Mouse (Mus musculus): ENCODE results near the gene Myo16. TPM values are rescaled to one million over a fixed set of nuclear protein-coding genes. Genes with fewer than 3 reads are reported as not detected.

Gene Myo16
- total RNA-seq, 4 experiments from 2014 or later, result 27.3 to 32.6 (median 29.7) TPM

DNA sequence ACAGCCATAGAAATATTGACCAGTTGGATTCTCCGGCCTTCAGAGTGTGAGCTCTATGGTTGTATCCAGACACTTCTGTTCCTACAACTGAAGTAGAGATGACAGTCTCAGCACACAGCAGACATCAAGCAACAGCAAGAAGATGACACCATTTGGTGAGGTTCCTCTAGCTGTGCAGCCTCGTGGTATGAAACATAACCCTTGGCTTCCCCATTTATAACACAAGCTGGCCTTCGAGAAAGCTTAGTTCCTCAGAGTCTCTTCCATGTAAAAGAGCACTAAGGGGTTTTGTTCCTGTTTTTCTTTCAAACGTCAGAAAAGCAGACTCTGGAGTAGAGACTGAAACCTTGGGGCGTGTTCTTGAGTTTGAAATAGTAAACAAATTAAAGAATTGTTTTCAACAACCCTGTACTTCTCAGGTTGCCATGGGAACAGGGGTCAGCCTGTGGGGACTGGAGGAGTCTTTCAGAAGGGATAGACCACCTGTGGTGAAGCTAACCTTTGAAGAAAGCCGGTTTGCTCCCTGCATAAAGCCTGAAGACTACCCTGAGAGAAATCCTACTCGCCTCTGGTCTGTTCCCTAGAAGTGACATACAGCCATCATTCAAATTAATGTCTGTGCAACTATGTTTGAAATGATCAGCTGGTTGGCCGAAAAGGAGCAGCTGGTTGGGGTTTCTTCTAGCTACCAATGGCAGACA lies 510.2 kb downstream of the Myo16 start:
- no peak for DNase-seq (ENCODE audit: low spot score in 2 of 2)

DNA sequence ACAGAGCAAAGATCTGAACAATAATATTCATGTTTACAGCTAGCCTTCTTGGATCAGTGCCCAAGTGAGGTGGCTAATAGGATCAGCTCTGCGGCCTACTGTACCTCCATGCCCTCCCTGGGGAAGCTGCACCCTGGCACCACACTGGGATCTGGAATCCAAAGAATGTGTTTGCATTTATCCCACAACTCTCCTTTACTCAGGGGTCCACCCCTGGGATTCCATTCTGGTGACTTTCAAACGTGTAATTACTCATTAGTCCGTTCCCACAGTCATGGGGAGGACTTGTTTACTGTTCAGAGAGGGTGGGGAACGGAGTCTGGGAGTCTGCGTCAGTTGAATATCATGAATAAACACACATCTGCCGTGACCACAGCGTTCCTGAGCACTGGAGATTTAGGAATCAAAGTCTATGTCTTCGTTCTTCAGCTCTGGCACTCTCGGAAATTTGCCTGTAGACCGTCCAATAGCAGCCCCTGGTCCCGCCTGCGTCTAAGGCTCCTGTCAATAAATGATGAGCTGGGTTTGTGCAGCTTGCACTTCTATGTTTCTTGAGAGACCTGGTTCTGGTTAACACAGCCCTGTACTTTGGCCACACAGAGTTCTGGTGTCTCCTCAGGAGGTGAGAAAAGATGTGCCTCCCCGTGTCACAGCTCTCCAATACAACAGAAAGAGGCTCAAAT lies 511.3 kb downstream of the Myo16 start:
- no peak for DNase-seq (ENCODE audit: low spot score in 2 of 2)

DNA sequence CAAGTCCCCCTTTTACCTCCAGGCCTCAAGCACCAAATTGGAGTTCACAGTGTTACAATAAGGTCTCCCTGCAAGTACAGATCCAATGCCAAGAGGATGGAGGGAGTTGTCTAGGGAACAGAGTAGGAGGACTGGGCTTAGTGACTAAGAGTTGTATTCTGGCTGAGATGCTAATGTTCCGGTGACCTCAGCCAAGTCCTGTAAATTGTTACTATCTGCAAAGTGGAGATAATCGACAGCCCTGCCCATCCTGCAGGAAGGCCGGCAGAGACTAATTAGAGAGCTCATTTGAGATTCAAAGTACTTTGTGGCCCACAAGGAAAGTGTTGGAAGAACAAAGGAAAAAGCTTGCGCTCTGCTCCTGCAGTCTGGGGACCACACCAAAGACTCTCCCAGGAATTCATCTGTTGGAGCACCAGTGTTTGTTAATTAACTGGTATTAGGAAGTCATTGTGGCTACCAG lies 512.1 kb downstream of the Myo16 start:
- no peak for DNase-seq (ENCODE audit: low spot score in 2 of 2)

DNA sequence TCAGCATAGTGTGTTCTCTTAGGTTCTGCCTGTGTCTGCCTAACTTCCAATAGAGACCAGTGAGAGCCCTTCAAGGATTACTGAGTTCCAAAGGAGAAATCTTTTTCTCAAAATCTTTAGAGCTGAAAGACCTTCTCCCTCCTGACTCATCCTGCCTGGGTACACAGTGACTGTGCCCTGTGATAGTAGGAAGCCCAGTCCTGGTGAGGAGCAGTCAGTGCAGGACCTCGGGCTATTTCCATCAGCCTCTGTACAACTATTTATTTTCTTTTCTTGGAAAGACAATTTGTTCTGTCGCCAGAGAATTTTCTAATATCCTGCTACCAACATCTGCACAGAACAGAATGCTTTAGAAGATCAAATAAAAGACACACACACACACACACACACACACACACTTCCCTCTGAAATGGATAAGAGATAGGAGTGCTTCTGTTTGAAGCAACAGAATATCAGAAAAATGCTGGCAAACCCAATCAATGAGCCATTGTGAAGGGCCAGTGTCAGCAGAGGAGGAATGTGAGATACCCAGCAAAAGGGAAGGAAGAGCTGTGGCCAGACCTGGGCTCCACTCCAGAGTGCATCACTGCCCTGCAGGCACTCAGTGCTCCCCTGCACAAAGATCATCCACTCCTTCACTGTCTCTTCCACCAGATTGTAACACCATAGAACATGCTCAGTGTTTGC lies 518.3 kb downstream of the Myo16 start:
- DNase-seq (ENCODE audit: low spot score in 2 of 2), result no peak

DNA sequence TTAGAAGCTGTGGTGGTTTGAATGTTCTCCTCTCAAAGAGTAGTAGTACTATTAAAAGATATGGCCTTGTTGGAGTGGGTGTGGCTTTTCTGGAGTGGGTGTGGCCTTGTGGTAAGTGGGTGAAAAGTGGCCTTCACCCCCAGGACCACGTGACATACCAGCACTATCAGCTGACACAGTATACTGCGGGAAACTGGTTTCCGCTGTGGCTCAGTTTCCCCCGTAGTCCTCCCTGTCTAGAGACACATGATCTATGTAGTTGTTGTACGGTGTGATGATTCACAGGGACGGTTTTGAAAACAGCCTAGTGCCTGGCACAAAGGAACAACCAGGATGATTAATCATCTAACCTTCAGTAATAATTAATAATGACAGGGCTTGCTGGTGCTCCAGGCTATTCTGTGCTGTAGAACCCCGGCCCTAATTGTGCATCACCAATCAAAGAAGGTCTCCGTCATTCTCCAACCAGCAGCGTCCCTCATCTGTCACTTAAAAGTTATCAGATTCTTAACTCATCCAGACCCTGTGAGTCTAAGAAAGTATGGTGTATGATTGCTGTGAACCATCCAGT lies 524.2 kb downstream of the Myo16 start:
- no peak for DNase-seq (ENCODE audit: low spot score in 2 of 2)

DNA sequence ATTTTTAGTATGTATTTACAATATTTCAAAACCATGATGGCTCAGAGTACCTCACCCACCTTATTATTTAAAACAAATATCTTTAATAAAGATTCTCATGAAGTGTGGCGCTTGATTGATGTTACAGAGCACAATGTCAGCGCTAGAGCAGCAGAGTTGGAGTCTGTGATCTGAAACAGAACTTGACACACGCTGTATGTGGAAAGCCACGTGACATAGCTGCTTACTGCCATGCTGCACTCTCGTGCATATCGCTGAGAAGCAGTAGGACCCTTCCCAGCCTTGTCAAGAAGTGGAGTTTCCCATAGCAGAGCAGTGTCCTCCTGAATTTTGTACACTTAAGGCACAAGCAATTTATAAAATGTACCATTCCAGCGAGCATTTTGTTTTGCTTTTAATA lies 528.2 kb downstream of the Myo16 start:
- DNase-seq (ENCODE audit: low spot score in 2 of 2), result no peak

DNA sequence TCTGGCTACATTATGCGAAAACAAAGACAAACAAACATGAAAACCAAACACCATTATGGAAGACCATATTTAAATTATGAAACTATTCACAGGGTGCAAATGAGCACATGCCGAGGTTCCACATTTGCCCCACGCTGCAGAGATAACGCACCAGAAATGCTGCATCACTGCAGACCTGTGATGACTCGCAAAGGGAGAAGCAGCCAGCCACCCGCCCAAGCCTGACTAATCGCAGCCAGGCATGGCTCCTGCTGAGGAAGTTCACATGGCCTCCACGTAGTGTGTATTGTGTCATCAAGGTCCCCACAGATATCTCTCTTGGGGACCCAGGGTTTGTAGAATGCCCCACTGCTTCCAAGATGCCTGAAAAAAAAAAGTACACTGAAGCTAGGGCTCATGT lies 529.4 kb downstream of the Myo16 start:
- no peak for DNase-seq (ENCODE audit: low spot score in 2 of 2)

Other genes with a start within 250 kb of the Myo16 start
- gene Lig4, start 176.2 kb upstream of the Myo16 start, total RNA-seq (2022), result 10 to 100 TPM; 10.6 to 12.6 (median 10.7) TPM
- gene Abhd13, start 176.2 kb upstream of the Myo16 start, total RNA-seq (2022), result 10 to 100 TPM; 24.8 to 27.8 (median 25.4) TPM
- 1 to 10 TPM; 2.0 to 5.6 (median 3.6) TPM for gene Tnfsf13b, start 147.4 kb upstream of the Myo16 start, total RNA-seq (2022)

Data from left cerebral cortex, adult 8-10 months (tissue).